Mouse (Mus musculus): ENCODE measurements around the gene Aloxe3.

DNA sequence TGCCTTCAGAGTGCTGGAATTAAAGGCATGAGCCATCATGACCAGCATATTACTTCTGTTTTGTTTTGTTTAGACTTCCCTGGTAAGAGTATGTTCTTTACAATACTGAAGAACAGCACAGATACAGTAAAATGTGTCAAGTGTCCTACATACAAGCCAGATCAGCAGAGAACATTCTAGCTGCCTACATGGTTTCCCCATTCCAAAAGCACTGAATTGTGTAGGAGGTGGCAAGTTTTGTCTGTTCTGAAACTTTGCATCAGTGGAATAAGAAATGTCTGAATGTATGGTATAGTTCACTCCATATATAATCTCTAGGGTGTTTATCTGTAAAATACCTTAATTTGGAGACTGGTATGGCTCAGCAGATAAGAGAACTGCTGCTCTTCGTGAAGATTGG, 29.7 kb downstream of the Aloxe3 start:
- no peak for TF ChIP-seq POLR2A (IDR thresholded peaks at IDR 0.05; ENCODE audit: insufficient read length, low read depth)
- no peak for TF ChIP-seq MYOD1 (IDR thresholded peaks at IDR 0.05; ENCODE audit: control insufficient read depth in 1 of 3, insufficient read length in 2 of 3, low read depth in 2 of 3)
- no peak for TF ChIP-seq MAX (IDR thresholded peaks at IDR 0.05; ENCODE audit: low read depth)
- no peak for TF ChIP-seq E2F4 (IDR thresholded peaks at IDR 0.05; ENCODE audit: insufficient read depth)
- no peak for TF ChIP-seq USF1 (IDR thresholded peaks at IDR 0.05; ENCODE audit: low read depth)

Measured in myocyte (in vitro differentiated cells).